Mouse (Mus musculus): ENCODE results near the gene Sorbs1. TPM values are rescaled to one million over a fixed set of nuclear protein-coding genes. Genes with fewer than 3 reads are reported as not detected.

Sorbs1 gene
- total and polyA plus RNA-seq, 3 experiments: 2.1 to 6.2 (median 3.6) TPM

- TF ChIP-seq UBTF (IDR thresholded peaks at IDR 0.05; ENCODE audit: low read depth, low read length): no peak
- 0 out of 2 replicates have a peak, but pooled peaks have one; percentile 27 for TF ChIP-seq KAT2A (IDR thresholded peaks at IDR 0.05; ENCODE audit: insufficient replicate concordance, low read length)
- peak; percentile 49; the same call in 1 of the 2 replicates for TF ChIP-seq SIN3A (IDR thresholded peaks at IDR 0.05; ENCODE audit: low read length)
- peak; percentile 46; the same call in 1 of the 2 replicates for TF ChIP-seq POLR2A (IDR thresholded peaks at IDR 0.05; ENCODE audit: low read depth, low read length)
- TF ChIP-seq JUN (IDR thresholded peaks at IDR 0.05; ENCODE audit: insufficient read depth, low read depth, low read length): no peak
- TF ChIP-seq RCOR1 (conservative IDR thresholded peaks at IDR 0.05; ENCODE audit: low read depth, low read length): no peak
- TF ChIP-seq ZMIZ1 (IDR thresholded peaks at IDR 0.05; ENCODE audit: low read depth, low read length): peak; percentile 43; the same call in 1 of the 2 replicates
- TF ChIP-seq RAD21 (IDR thresholded peaks at IDR 0.05; ENCODE audit: low read depth, low read length): no peak
- TF ChIP-seq NELFE (IDR thresholded peaks at IDR 0.05; ENCODE audit: low read depth, low read length): no peak
- TF ChIP-seq MYC (IDR thresholded peaks at IDR 0.05; ENCODE audit: low read depth, low read length): peak; percentile 83
Measured at GRCm38 (mm10) chr19:40366163-40366941, 147.2 kb downstream of the Sorbs1 start (continued).

- Histone ChIP-seq H3K79me2 (replicated peaks; ENCODE audit: control insufficient read depth, extremely low read depth, insufficient read depth, poor library complexity, severe bottlenecking) (no peaks in the 10 kb centered on the region), H3K4me3 (replicated peaks in 1 of 3; ENCODE audit: low read depth in 2 of 3, low read length in 2 of 3, poor library complexity in 1 of 3) (no peak overlapping the region), H3K36me3 (replicated peaks in 1 of 2; ENCODE audit: control insufficient read depth in 1 of 2, insufficient read depth in 1 of 2, low read length in 1 of 2) (peaks cover 2 to 43% of the 10 kb centered on the region in 2 experiments), H3K9me3 (replicated peaks; ENCODE audit: low read length) (peaks cover 4% of the 10 kb centered on the region), H3K27ac (ENCODE audit: insufficient read depth, low read depth) (no peak overlapping the region), H3K27me3 (replicated peaks) (no peaks in the 10 kb centered on the region), H3K4me1 (ENCODE audit: control insufficient read depth in 1 of 2, insufficient read depth in 2 of 2) (peaks cover 4 to 38% of the 10 kb centered on the region in 2 experiments; a peak in 2 of 4 replicates), H3K4me2 (ENCODE audit: insufficient read depth, low read depth, poor library complexity, severe bottlenecking) (no peak overlapping the region), H3K9ac (ENCODE audit: insufficient read depth, low read depth) (no peak overlapping the region)
- TF ChIP-seq JUN (IDR thresholded peaks at IDR 0.05; ENCODE audit: insufficient read depth, low read depth, low read length): no peak
- no peak for DNase-seq (ENCODE audit: extremely low read depth)
- dilution Hi-C loops (cut with MboI; ENCODE audit: extremely low pct_ligation_motif_present, extremely low pct_unique_long_range_greater_than_20kb, low sequenced_read_pairs): no loop called here
- in situ Hi-C loops (cut with MboI; ENCODE audit: low pct_ligation_motif_present, low pct_unique_long_range_greater_than_20kb, low sequenced_read_pairs): no loop called here
Measured at GRCm38 (mm10) chr19:40365137-40365536, 148.4 kb downstream of the Sorbs1 start.

- peaks cover 2 to 32% of the 10 kb centered on the region in 2 experiments for H3K36me3 ChIP-seq (replicated peaks in 1 of 2; ENCODE audit: control insufficient read depth in 1 of 2, insufficient read depth in 1 of 2, low read length in 1 of 2)
- no peak for DNase-seq (ENCODE audit: extremely low read depth)
- TF ChIP-seq RAD21 (IDR thresholded peaks at IDR 0.05; ENCODE audit: low read depth, low read length) (peak; percentile 3), E2F4 (IDR thresholded peaks at IDR 0.05; ENCODE audit: insufficient replicate concordance, low read depth, low read length) (no peak), ETS1 (conservative IDR thresholded peaks at IDR 0.05; ENCODE audit: low read depth, low read length) (no peak), MAX (IDR thresholded peaks at IDR 0.05; ENCODE audit: low read length) (no peak), CTCF (conservative IDR thresholded peaks at IDR 0.05 in 1 of 2, IDR thresholded peaks at IDR 0.05 in 1 of 2; ENCODE audit: low read depth in 2 of 2, low read length in 2 of 2) (peak in 1 of 2 experiments; percentile 38; a peak in 2 of 4 replicates), RCOR1 (conservative IDR thresholded peaks at IDR 0.05; ENCODE audit: low read depth, low read length) (no peak), ELF1 (IDR thresholded peaks at IDR 0.05; ENCODE audit: low read depth, low read length) (no peak), POLR2AphosphoS2 (IDR thresholded peaks at IDR 0.05; ENCODE audit: low read depth, low read length) (no peak), JUND (conservative IDR thresholded peaks at IDR 0.05; ENCODE audit: low read depth, low read length) (no peak)
- H3K79me2 ChIP-seq (replicated peaks; ENCODE audit: control insufficient read depth, extremely low read depth, insufficient read depth, poor library complexity, severe bottlenecking): no peaks in the 10 kb centered on the region
- H3K4me3 ChIP-seq (replicated peaks in 1 of 3; ENCODE audit: low read depth in 2 of 3, low read length in 2 of 3, poor library complexity in 1 of 3): no peak overlapping the region
- no peak overlapping the region for H3K4me2 ChIP-seq (ENCODE audit: insufficient read depth, low read depth, poor library complexity, severe bottlenecking)
- no peak overlapping the region for H3K27ac ChIP-seq (ENCODE audit: insufficient read depth, low read depth)
- peaks cover 4 to 31% of the 10 kb centered on the region in 2 experiments; a peak in 2 of 4 replicates for H3K4me1 ChIP-seq (ENCODE audit: control insufficient read depth in 1 of 2, insufficient read depth in 2 of 2)
- H3K9ac ChIP-seq (ENCODE audit: insufficient read depth, low read depth): no peak overlapping the region
- dilution Hi-C loops (cut with MboI; ENCODE audit: extremely low pct_ligation_motif_present, extremely low pct_unique_long_range_greater_than_20kb, low sequenced_read_pairs) (no loop called here), in situ Hi-C loops (cut with MboI; ENCODE audit: low pct_ligation_motif_present, low pct_unique_long_range_greater_than_20kb, low sequenced_read_pairs) (no loop called here)
- H3K9me3 ChIP-seq (replicated peaks; ENCODE audit: low read length): peaks cover 4% of the 10 kb centered on the region
- H3K27me3 ChIP-seq (replicated peaks): no peaks in the 10 kb centered on the region
Measured at GRCm38 (mm10) chr19:40363447-40363846, 150.1 kb downstream of the Sorbs1 start.

Data from CH12.LX (cell line).